Mouse (Mus musculus): ENCODE results near the gene Arl4d.
"Not testable (repeated sequence)": the region's sequence is repeated elsewhere in the genome, so short reads cannot be mapped to it uniquely, and the experiment has no call there.

The Arl4d gene

DNA sequence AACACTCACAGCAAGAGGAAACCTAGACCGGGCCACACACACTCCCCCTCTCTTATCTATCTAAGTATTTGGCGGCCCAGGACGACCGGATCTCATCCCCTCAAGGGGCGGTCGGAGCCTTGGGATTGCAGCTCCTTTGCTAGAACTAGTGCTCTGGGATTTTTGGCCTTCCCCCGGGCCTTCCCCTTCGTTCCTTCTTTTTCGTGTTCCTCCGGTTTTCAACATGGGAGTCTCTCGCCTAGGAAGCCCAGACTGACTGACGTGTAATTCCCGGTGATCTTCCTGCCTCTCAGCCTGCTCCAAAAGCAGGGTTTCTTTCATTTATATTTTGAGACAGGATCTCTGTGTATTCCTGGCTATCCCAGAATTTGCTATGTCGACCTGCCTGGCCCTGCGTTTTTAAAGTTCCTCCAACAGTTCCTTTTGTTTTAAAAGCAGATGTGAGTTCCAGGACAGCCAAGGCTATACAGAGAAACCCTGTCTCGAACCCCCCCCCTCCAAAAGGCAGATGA is 19.0 kb upstream of the Arl4d start:
- not testable (repeated sequence) for DNase-seq

- not testable (repeated sequence) for DNase-seq
These were observed 18.2 kb upstream of the Arl4d start for GRCm38 (mm10) chr11:101647093-101647492.

- no peak for DNase-seq
These were observed 9.0 kb upstream of the Arl4d start for GRCm38 (mm10) chr11:101656356-101656755.

GRCm38 (mm10) chr11:101657528-101657885 is 7.8 kb upstream of the Arl4d start:
- DNase-seq, result no peak

DNA sequence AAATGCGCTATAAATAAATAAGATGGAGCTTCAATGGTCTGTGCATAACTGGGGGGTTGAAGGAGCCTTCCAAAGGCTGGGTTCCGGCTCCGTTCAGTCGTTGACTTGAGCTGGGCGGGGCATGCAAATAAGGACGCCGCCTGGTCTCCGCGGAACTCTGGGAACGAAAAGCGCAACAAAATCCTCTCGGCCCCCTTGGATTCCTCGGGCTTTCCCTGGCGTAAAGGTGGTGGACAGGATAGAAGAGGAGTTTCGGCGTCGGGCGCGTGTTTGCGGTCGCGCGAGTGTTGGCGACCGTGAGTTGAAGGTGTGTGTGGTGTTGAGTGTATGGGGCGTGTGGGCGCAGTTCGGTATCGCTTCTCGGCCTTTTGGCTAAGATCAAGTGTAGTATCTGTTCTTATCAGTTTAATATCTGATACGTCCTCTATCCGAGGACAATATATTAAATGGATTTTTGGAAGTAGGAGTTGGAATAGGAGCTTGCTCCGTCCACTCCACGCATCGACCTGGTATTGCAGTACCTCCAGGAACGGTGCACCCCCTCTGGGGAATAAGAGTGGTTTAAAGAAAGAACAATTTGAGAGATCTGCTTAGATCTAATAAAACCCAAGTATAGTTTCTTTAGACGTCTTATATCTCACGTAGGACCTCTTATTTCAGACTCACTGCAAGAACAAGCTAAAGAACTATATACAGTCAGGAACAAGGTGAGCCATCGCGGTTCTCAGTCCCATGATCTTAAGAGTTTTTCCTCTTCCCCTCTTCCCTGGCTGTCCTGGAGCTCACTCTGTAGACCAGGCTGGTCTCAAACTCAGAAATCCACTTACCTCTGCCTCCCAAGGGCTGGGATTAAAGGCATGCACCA is 7.2 kb upstream of the Arl4d start:
- DNase-seq, result peak; percentile 78 to 86

- DNase-seq, result peak; percentile 54 to 69
These were observed 6.4 kb upstream of the Arl4d start for GRCm38 (mm10) chr11:101658751-101659558.

DNA sequence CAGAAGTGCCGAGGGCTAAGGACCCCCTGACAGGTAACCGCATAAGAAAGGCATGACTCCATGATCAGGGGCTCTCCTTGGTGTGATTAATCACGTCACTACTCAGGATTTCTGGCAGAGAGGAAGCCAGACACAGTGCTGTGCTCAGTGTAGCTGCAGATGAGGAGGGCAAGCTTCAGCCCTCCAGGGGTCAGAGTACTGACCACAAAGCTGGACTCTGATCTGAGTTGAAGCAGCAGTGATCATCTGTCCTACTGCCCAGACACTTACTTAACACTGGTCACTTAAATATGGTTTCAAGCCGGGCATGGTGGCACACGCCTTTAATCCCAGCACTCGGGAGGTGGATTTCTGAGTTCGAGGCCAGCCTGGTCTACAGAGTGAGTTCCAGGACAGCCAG is 4.2 kb upstream of the Arl4d start:
- DNase-seq, result no peak

DNA sequence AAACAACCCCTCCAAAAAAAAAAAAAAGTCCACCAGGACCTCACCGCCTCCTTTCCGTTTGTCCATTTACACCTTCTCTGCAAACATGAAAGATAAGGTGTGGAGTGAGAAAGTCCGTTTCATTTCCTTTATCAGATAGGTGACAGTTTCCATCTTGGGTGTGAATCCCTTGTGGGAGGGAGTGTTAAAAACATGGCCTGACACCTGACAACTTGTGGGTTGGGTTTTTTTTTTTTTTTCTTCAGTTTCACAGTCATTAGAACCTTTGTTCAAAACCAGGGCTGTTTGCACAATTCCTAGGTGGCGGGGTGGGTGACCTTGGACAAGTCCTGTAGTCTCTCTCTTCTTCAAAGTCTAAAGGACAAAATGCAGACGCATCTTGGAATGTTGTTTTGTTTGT is 3.6 kb upstream of the Arl4d start:
- no peak for DNase-seq

GRCm38 (mm10) chr11:101663229-101664027 is 1.9 kb upstream of the Arl4d start:
- DNase-seq, result no peak

DNA sequence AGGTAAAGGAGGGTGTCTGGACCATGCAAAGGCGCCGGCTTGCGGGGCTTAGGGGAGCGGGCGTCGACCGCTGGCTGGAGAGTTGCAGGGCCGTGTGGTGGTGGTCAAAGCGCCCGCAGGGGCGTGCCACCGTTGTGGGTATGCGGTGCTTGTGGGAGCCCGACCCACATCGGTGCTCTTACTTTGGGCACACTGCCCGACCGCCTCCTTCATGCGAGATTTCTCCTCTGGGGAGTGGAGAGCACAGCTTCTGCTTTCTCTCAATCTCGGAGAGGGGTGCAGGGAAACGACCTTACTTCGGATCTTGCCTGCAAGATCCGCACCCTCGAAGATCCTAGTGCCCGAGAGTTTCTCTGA is 273 bp downstream of the Arl4d start:
- no peak for DNase-seq

DNA sequence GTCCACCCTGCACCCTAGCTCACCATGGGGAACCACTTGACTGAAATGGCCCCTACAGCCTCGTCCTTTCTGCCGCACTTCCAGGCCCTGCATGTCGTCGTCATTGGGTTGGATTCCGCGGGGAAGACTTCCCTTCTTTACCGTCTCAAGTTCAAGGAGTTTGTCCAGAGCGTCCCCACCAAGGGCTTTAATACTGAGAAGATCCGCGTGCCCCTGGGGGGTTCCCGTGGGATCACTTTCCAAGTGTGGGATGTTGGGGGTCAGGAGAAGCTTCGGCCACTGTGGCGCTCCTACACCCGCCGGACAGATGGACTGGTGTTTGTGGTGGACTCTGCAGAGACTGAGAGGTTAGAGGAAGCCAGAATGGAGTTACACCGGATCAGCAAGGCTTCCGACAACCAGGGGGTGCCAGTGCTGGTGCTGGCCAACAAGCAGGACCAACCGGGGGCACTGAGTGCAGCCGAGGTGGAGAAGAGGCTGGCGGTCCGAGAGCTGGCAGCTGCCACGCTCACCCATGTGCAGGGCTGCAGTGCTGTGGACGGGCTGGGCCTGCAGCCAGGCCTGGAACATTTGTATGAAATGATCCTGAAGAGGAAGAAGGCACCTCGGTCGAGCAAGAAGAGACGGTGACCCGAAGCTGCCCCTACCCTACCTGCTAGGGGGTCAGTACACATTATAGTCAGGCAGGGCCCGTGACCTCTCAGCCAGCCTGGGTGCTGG is 1.4 kb downstream of the Arl4d start:
- peak; percentile 25 to 26 for DNase-seq

DNA sequence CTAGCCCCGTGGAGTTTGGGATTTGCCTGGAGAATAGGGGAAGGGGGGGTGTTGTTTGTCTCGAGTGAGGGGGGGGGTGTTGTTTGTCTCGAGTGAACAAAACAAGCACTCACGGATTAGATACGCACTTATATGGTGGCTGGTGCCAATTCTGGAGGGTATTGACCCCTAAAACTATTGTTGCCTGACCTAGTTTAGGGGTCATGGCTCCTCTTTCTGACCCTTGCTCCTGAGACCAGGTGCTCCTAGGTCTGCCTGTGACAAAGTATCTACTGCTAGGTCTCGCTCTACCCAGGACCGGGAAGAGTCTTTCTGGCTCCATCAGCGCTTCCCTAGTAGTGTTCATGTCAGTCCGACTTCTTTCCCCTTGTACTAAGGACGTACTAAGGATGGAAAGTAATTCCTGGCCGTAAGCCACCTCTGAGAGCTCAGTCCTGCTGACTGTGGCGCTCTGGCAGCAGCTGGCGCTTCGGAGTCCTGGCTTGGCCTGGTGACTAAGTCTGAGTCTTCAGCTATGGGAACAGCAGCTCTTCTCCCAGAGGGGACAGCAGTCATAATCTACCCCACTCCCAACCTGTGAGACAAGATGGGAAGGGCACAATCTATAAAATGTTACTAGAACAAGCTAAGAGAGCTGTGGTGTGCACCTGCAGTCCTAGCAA is 2.7 kb downstream of the Arl4d start:
- no peak for DNase-seq

- no peak for DNase-seq
These were observed 3.4 kb downstream of the Arl4d start for GRCm38 (mm10) chr11:101668546-101669261.

- DNase-seq, result no peak
These were observed 5.0 kb downstream of the Arl4d start for GRCm38 (mm10) chr11:101670334-101670733.

DNA sequence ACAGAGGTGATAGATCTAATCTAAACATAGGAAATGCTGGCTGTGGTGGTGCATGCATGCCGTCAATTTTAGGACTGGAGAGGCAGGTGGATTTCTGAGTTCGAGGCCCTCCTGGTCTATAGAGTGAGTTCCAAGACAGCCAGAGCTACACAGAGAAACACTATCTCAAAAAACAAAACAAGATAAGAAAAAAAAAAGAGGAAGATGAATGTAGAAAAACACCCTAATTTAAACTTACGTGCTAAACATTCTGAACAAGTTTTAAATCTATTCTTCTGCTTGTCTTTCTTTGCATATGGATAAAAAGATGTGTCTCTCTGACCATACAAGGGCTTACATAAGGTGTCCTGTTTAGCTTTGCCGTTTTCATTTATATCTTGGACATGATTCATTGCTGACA is 5.9 kb downstream of the Arl4d start:
- no peak for DNase-seq

GRCm38 (mm10) chr11:101673010-101673642 is 7.8 kb downstream of the Arl4d start:
- no peak for DNase-seq

DNA sequence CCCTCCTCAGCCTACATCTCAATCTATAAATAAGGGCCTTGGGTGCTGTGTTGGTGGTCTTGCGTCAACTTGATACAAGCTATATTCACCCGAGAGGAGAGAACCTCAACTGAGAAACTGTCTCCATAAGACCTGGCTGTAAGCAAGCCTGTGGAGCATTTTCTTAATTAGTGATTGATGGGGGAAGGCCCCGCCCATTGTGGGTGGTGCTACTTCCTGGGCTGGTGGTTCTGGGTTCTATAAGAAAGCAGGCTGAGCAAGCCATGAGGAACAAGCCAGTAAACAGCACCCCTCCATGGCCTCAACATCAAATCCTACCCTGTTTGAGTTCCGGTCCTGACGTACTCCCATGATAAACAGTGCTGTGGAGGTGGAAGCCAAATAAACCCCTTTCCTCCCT is 8.8 kb downstream of the Arl4d start:
- no peak for DNase-seq

- no peak for DNase-seq
These were observed 10.0 kb downstream of the Arl4d start for GRCm38 (mm10) chr11:101675349-101675748.

- DNase-seq, result no peak
These were observed 12.3 kb downstream of the Arl4d start for GRCm38 (mm10) chr11:101677655-101678054.

- DNase-seq, result no peak
These were observed 13.4 kb downstream of the Arl4d start for GRCm38 (mm10) chr11:101678770-101679169.

DNA sequence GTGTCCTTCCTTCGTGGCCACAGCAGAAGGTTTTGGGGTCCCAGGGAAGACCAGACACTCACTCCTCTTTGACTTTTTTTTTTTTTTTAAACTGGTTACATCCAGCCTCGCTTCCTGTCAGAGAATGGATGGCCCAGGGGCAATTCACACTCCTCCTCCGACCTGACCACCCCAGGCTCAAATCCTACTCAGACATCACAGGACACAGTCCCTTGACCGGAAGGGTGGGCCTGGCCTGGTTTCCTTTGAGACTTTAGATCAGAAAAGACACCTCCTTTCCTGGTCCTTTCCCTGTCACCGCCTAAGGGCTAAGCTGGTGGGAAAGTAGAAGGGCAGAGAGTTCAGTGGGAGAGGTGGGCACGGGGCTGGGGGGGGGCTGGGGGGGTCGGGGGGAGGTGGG is 14.6 kb downstream of the Arl4d start:
- no peak for DNase-seq
